Mouse (Mus musculus) thymus, postnatal 36 days (tissue): ENCODE measurements around the gene Bicc1.

ENCODE experiments used
- DNase-seq, 2 experiments: peaks; one replicate each; pipeline ENCODE4 v3.0.0; 2022; ENCODE audit warnings: mixed read lengths in 2 of 2

The Bicc1 gene

DNA sequence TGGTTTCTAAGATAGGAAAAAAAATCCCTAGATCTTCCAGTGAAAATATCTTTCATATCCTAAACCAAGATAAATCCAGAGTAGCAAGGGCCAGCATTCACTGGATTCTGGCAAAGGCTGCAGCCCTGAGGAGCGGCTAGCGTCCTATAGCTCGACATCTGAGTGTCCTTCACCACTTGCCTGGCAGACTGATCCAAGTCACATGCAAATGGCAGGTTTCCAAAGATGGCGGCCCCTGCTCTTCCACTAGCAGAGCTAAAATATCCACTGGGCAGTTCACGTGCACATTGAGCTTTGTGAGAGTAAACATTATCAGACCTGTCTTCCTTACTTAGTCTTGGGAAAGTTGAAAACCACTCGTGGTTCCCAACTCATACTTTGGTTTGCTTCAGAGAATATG, 222.1 kb downstream of the Bicc1 start:
- DNase-seq: no peak

DNA sequence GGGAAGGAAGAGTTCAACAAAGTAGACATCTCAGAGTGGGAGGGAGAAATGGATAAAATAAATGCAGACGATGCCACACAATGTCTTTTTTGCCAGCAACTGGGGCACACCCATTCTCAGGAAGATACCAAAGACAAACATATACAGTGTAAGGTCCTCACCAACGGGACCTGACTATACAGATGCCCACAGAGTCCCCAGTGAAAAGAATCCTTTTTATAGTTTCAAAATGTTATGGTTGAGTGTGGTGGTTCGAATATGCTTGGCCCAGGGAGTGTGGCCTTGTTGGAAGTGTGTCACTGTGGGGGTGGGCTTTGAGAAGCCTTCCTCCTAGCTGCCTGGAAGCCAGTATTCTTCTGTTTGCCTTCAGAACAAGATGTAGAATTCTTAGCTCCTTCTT, 223.5 kb downstream of the Bicc1 start:
- no peak for DNase-seq

DNA sequence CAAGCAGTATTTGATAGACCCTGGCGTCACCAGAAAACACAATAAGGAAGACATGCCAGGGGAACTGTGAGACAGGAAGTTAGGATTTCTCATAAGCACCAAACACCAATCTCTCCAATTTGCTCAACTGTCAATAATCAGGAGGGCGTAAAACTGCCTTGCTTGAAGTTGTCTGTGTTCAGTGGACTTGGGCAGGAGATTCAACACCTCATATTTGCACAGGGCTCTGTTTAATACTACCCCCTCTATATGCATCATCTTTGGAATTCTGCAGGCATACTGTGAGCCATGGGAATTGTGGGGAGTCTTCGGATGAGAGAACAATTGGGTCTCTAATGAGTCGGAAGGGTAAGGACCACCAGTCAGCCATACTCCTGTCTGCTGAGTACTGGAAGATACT, 233.4 kb downstream of the Bicc1 start:
- DNase-seq: no peak

- DNase-seq: no peak
These were observed 235.2 kb downstream of the Bicc1 start for GRCm38 (mm10) chr10:70924348-70924747.

DNA sequence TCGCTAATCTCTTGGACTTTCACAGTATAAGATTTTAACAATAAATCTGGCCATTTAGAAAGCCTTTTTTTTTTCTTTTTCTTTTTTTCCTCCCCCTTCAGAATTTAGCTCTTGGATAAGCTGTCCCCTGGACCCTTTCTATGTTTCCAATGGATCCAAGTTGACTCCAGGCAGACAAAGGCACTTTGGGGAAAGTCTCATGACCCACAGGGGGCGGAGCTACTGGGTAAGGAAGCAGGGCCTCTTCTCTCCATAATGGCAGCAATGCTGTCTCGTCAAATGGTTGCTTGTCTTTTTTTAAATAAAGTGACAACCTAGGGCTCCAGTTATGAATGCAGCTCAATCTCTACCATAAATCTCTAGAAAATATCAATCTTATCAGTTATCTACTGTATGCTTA, 235.6 kb downstream of the Bicc1 start:
- DNase-seq: no peak

DNA sequence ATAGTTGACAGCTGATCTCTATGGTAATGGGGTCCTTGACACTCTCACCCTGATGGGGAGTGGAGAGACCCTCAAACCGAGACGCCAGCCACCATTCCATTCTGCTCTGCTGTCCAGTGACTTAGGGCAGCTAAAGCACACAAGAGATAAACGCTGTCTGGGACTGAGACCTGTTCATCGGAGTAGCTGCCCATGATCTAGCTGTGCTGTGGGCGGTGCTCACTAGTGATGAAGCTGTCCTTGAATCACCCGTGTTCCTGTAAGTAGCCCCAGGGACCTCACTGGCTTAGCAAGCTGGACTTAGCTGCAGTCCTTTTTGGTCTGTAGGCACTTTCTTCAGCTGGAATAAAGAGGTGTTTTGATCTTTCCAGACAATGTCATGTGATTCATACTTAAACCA, 238.0 kb downstream of the Bicc1 start:
- no peak for DNase-seq

GRCm38 (mm10) chr10:70919851-70920250, 239.6 kb downstream of the Bicc1 start:
- DNase-seq: no peak

DNA sequence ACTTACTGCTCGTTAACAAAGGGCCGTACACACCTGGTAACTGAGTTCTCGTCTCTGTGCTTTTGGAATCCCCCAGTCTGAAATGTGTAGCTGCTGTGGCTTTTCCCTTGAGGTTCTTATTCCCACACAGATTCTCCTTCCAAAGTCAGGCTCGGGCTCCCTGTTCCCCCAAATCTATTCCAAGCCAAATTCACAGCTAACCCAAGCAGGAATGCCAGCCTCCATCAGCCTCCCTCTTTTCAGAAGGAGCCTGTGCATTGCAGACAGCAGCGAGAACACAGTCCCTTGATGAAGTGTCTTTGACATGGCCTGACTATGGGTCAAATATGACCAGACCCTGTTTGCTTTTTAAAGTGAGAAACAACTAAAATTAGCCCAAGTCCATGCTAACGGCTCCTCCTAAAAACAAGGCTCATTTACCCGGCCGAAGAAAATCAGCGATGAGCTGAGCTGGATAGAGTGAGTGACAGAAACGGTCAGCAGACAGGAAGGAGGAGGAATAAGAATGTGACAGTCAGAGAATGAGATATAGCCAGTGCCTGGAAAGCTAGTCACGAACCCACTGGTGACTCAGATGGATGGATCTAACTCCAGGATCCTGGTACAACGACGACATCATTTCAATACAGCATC, 240.4 kb downstream of the Bicc1 start:
- DNase-seq: no peak

GRCm38 (mm10) chr10:70916697-70917096, 242.8 kb downstream of the Bicc1 start:
- DNase-seq: no peak

GRCm38 (mm10) chr10:70915096-70915495, 244.4 kb downstream of the Bicc1 start:
- peak; percentile 4 to 40 for DNase-seq

GRCm38 (mm10) chr10:70903936-70904335, 255.6 kb downstream of the Bicc1 start:
- DNase-seq: no peak

- DNase-seq: no peak
These were observed 256.6 kb downstream of the Bicc1 start for GRCm38 (mm10) chr10:70902751-70903485.

- DNase-seq: no peak
These were observed 258.2 kb downstream of the Bicc1 start for GRCm38 (mm10) chr10:70901193-70901875.

GRCm38 (mm10) chr10:70895891-70896290, 263.6 kb downstream of the Bicc1 start:
- DNase-seq: no peak

GRCm38 (mm10) chr10:70878046-70878445, 281.5 kb downstream of the Bicc1 start:
- no peak for DNase-seq

GRCm38 (mm10) chr10:70877631-70878030, 281.9 kb downstream of the Bicc1 start:
- no peak for DNase-seq

DNA sequence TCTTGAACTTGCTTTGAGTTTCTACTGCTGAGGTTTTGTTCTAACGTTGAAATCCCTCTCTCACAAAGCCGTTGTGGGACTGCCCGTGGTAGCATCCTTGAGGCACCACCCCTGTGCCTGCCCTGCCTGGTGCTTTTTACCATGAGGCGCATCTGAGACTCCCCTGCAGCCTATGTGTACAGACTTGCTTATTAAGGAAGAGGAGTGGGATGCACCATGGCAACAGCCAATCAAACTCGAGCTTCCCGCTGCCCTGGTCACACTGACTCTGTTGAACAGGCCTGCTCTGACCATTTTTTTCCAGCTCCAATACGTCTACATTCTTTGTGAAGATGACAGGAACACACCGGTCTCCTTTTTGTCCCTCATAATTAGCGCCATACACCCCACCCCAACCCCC, 283.0 kb downstream of the Bicc1 start:
- DNase-seq: no peak

GRCm38 (mm10) chr10:70876119-70876518, 283.4 kb downstream of the Bicc1 start:
- DNase-seq: peak in 1 of 2 experiments; percentile 13

DNA sequence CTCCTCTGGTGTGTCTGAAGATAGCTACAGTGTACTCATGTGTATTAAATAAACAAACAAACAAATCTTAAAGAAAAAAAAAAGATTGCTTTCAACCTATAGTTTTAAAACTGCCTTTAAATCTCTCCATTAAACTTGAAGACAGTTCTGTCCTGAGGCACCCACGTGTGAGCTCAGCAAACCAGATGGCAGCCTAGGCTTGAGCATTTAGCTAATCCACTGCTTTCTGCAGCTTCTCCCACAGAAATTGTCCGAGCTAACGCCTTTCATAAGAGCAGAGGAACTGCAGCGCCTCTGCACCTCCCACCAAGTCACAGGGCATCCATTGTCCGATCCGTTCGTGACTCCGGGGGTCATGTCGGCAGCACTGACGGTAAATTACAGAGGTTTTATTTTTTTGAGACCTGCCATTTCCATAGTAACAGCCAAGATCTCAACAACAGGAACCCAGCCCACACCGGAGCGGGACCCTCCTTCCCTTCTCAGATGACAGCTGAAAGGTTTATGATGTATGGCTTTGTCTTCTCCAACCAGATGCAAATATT, 284.4 kb downstream of the Bicc1 start:
- peak in 1 of 2 experiments; percentile 17 for DNase-seq
